Mouse (Mus musculus) lung, postnatal 10 days (tissue): ENCODE data around the gene Parvb.

Experiments
- DNase-seq: peaks from one replicate; pipeline ENCODE4 v3.0.0; 2021

Parvb gene

GRCm38 (mm10) chr15:84328870-84329269 lies 97.0 kb downstream of the Parvb start:
- DNase-seq = no peak

- DNase-seq = no peak
These were observed 98.1 kb downstream of the Parvb start for GRCm38 (mm10) chr15:84329940-84330339.

- no peak for DNase-seq
These were observed 99.3 kb downstream of the Parvb start for GRCm38 (mm10) chr15:84331066-84331612.

GRCm38 (mm10) chr15:84336281-84336817 lies 104.5 kb downstream of the Parvb start:
- DNase-seq = no peak

- DNase-seq = no peak
These were observed 105.8 kb downstream of the Parvb start for GRCm38 (mm10) chr15:84337599-84337998.

- no peak for DNase-seq
These were observed 109.1 kb downstream of the Parvb start for GRCm38 (mm10) chr15:84340926-84341325.

- no peak for DNase-seq
These were observed 116.9 kb downstream of the Parvb start for GRCm38 (mm10) chr15:84348769-84349168.

- no peak for DNase-seq
These were observed 118.3 kb downstream of the Parvb start for GRCm38 (mm10) chr15:84349915-84350738.

GRCm38 (mm10) chr15:84351342-84351741 lies 119.5 kb downstream of the Parvb start:
- no peak for DNase-seq

GRCm38 (mm10) chr15:84351915-84352844 lies 120.3 kb downstream of the Parvb start:
- peak; percentile 61 for DNase-seq

- DNase-seq = no peak
These were observed 123.2 kb downstream of the Parvb start for GRCm38 (mm10) chr15:84355081-84355480.

- DNase-seq = no peak
These were observed 132.9 kb downstream of the Parvb start for GRCm38 (mm10) chr15:84364746-84365145.
